Mouse (Mus musculus): ENCODE results near the gene Qars. TPM values are rescaled to one million over a fixed set of nuclear protein-coding genes. Genes with fewer than 3 reads are reported as not detected.

Gene Qars
- polyA plus RNA-seq, 1 experiment from 2014 or later: 66.4 TPM

DNA sequence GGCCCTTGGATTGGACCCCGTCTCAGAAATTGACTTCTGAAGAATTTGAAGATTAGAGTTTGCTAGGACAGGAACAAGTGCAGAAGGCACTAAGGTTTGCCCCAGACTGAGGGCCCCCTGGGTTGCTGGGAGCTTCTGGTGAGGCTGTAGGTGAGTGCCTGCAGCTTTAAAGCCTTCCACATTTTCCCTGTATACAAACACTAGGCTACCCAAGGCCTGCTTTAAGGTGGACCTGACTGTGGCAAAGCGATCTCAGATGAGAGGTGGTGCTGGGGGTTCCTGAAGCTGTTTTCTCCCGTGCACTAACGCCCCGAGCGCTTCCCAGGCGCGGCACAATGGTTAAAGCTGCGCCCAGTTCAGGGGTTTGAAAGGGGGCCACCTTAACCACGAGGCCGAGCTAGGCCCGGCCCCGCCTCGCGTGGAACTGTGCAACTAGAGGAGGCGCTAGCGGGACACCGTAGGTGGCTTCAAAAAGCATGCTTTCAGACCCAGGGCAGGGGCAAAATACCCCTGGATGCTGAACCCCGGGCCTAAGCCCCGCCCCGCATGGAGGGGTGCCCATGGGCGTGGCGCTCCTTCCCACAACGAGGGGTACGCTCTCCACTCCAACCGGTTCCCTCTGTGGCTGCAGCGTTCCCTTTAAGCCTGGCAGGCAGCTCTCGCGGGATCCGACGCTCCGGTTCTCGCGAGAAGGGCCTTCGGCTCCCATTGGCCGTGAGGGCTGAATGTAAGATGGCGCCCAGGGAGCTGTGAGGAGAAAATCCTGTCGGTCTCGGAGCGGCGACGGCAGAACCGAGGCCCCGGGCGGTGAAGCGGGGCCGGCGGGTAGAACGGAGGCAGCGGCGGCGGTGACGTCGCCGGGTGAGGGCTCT, 9.1 kb downstream of the Qars start, which contains the start of gene Qrich1:
TSS of gene Qrich1 (plus strand) at position 427 of the 872 bp plus-strand sequence.
- Histone ChIP-seq H3K4me2 (replicated peaks; ENCODE audit: low read depth) (peak within 1 kb of the TSS; percentile 85), H3K27ac (replicated peaks) (peak within 1 kb of the TSS; percentile 100), H3K9me3 (ENCODE audit: control insufficient read depth, low read length) (no peaks in the 10 kb centered on the region), H3K4me3 (ENCODE audit: low read depth, low read length) (peak within 1 kb of the TSS; percentile 92), H3K4me1 (replicated peaks; ENCODE audit: control insufficient read depth, insufficient read depth) (no peaks in the 10 kb centered on the region), H3K36me3 (ENCODE audit: control insufficient read depth, insufficient read depth, low read length) (peaks cover 27% of the 10 kb centered on the region), H3K9ac (ENCODE audit: low read length) (peak within 1 kb of the TSS; percentile 99), H3K27me3 (ENCODE audit: control insufficient read depth, insufficient read depth, low read length) (no peaks in the 10 kb centered on the region)
- peak; percentile 94 for DNase-seq (ENCODE audit: low spot score)
- WGBS: under 1% methylated on average over 54 of the region's 55 CpGs
- TF ChIP-seq EP300 (optimal IDR thresholded peaks at IDR 0.05): peak; percentile 100
- peak; percentile 53 for TF ChIP-seq CTCF (IDR thresholded peaks at IDR 0.05; ENCODE audit: low read depth)
- peak; percentile 94 for ATAC-seq (ENCODE audit: low FRiP score, low TSS enrichment)

DNA sequence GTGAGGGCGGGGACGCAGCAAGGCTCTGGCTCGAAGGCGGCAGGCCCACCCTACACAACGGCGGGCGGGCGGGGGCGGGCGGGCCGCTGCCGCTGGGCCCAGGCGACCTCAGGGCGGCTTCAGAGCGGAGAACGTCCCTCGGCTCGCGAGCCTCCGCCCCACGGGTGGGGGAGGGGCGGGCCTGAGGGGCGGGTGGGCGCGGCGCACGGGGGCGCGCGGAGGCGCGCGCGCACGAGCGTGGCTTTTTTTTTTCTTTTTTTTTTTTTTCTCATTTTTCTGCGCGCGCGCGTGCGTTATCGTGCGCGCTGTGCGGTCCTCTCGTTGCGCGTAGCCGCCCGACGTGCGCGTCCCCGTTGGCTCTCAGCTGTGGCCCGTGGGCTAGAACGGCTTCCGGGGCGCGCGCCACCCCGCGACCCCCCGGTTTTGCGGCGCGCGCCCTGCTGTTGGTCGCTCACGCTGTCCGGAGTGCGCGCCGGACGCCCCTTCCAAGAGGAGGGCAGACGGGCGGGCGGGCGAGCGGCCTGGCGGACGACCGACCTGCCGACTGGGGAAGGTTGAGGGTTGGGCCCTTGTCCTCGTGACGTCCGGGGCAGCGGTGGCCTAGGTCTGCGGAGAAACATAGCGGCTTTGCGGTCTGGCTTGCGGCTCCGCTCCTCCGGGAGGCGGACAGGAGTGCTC, 9.9 kb downstream of the Qars start:
- Histone ChIP-seq H3K27ac (replicated peaks) (peak overlapping the region; percentile 100), H3K9me3 (ENCODE audit: control insufficient read depth, low read length) (no peaks in the 10 kb centered on the region), H3K27me3 (ENCODE audit: control insufficient read depth, insufficient read depth, low read length) (no peaks in the 10 kb centered on the region), H3K4me1 (replicated peaks; ENCODE audit: control insufficient read depth, insufficient read depth) (no peaks in the 10 kb centered on the region), H3K4me2 (replicated peaks; ENCODE audit: low read depth) (peak overlapping the region; percentile 85), H3K36me3 (ENCODE audit: control insufficient read depth, insufficient read depth, low read length) (peaks cover 22% of the 10 kb centered on the region), H3K4me3 (ENCODE audit: low read depth, low read length) (peak overlapping the region; percentile 92), H3K9ac (ENCODE audit: low read length) (peak overlapping the region; percentile 99)
- TF ChIP-seq CTCF (IDR thresholded peaks at IDR 0.05; ENCODE audit: low read depth) (no peak), EP300 (optimal IDR thresholded peaks at IDR 0.05) (no peak)
- WGBS: under 1% methylated on average over 70 of the region's 95 CpGs
- ATAC-seq (ENCODE audit: low FRiP score, low TSS enrichment): peak; percentile 68
- peak; percentile 81 for DNase-seq (ENCODE audit: low spot score)

DNA sequence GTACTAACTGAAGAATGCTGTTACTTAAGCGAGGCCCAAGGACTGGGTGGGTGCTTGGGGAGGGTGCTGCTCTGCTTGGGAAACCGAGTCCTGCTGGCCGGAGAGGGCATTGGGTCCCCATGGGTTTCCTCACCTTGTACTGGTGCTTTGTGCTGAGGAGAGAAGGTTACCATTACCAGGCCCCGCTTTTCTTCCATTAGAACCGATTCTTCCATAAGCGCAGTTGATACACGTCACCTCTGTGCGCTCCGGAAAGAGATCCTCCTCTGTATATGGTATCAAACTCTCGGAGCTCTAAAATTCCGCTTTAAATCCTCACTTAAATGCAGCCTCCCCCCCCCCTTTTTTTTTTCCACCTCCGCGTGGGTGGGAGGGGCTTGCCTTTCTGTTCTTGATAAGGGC, 10.4 kb downstream of the Qars start:
- no peak for TF ChIP-seq EP300 (optimal IDR thresholded peaks at IDR 0.05)
- Histone ChIP-seq H3K27me3 (ENCODE audit: control insufficient read depth, insufficient read depth, low read length) (no peaks in the 10 kb centered on the region), H3K9ac (ENCODE audit: low read length) (peak overlapping the region; percentile 99), H3K4me2 (replicated peaks; ENCODE audit: low read depth) (peak overlapping the region; percentile 85), H3K36me3 (ENCODE audit: control insufficient read depth, insufficient read depth, low read length) (peaks cover 16% of the 10 kb centered on the region), H3K27ac (replicated peaks) (peak overlapping the region; percentile 100), H3K4me3 (ENCODE audit: low read depth, low read length) (peak overlapping the region; percentile 92), H3K4me1 (replicated peaks; ENCODE audit: control insufficient read depth, insufficient read depth) (no peaks in the 10 kb centered on the region), H3K9me3 (ENCODE audit: control insufficient read depth, low read length) (no peaks in the 10 kb centered on the region)
- ATAC-seq (ENCODE audit: low FRiP score, low TSS enrichment): peak; percentile 51
- peak; percentile 55 for DNase-seq (ENCODE audit: low spot score)
- under 1% methylated on average over 13 of the region's 13 CpGs for WGBS

- 67% methylated on average over 2 of the region's 2 CpGs for WGBS
- Histone ChIP-seq H3K4me2 (replicated peaks; ENCODE audit: low read depth) (no peak overlapping the region), H3K4me3 (ENCODE audit: low read depth, low read length) (no peak overlapping the region), H3K27me3 (ENCODE audit: control insufficient read depth, insufficient read depth, low read length) (no peaks in the 10 kb centered on the region), H3K9ac (ENCODE audit: low read length) (no peak overlapping the region), H3K9me3 (ENCODE audit: control insufficient read depth, low read length) (no peaks in the 10 kb centered on the region), H3K36me3 (ENCODE audit: control insufficient read depth, insufficient read depth, low read length) (peaks cover 2% of the 10 kb centered on the region; the same call in 1 of the 2 replicates), H3K27ac (replicated peaks) (no peak overlapping the region), H3K4me1 (replicated peaks; ENCODE audit: control insufficient read depth, insufficient read depth) (no peaks in the 10 kb centered on the region)
- no peak for ATAC-seq (ENCODE audit: low FRiP score, low TSS enrichment)
- no peak for DNase-seq (ENCODE audit: low spot score)
- TF ChIP-seq CTCF (IDR thresholded peaks at IDR 0.05; ENCODE audit: low read depth) (no peak), EP300 (optimal IDR thresholded peaks at IDR 0.05) (no peak)
Observed at GRCm38 (mm10) chr9:108521604-108522003, 14.1 kb downstream of the Qars start.

GRCm38 (mm10) chr9:108523341-108523740, 15.8 kb downstream of the Qars start:
- H3K27me3 ChIP-seq (ENCODE audit: control insufficient read depth, insufficient read depth, low read length): no peaks in the 10 kb centered on the region
- peaks cover 2% of the 10 kb centered on the region; the same call in 1 of the 2 replicates for H3K36me3 ChIP-seq (ENCODE audit: control insufficient read depth, insufficient read depth, low read length)
- TF ChIP-seq EP300 (optimal IDR thresholded peaks at IDR 0.05) (no peak), CTCF (IDR thresholded peaks at IDR 0.05; ENCODE audit: low read depth) (no peak)
- no peaks in the 10 kb centered on the region for H3K9me3 ChIP-seq (ENCODE audit: control insufficient read depth, low read length)
- 91% methylated on average over 4 of the region's 4 CpGs for WGBS
- no peak for ATAC-seq (ENCODE audit: low FRiP score, low TSS enrichment)
- no peak for DNase-seq (ENCODE audit: low spot score)
- no peak overlapping the region for H3K9ac ChIP-seq (ENCODE audit: low read length)
- no peak overlapping the region for H3K27ac ChIP-seq (replicated peaks)
- H3K4me2 ChIP-seq (replicated peaks; ENCODE audit: low read depth): no peak overlapping the region
- H3K4me1 ChIP-seq (replicated peaks; ENCODE audit: control insufficient read depth, insufficient read depth): no peaks in the 10 kb centered on the region
- no peak overlapping the region for H3K4me3 ChIP-seq (ENCODE audit: low read depth, low read length)

Measured in stomach, postnatal 0 days (tissue).